Mouse (Mus musculus): ENCODE measurements at regions not wholly inside any gene's neighbourhood (a gene's known extent, or its start where the extent isn't known, plus 50 kb on each side); places are given as distances from the start of the nearest gene placed in this dataset.

DNA sequence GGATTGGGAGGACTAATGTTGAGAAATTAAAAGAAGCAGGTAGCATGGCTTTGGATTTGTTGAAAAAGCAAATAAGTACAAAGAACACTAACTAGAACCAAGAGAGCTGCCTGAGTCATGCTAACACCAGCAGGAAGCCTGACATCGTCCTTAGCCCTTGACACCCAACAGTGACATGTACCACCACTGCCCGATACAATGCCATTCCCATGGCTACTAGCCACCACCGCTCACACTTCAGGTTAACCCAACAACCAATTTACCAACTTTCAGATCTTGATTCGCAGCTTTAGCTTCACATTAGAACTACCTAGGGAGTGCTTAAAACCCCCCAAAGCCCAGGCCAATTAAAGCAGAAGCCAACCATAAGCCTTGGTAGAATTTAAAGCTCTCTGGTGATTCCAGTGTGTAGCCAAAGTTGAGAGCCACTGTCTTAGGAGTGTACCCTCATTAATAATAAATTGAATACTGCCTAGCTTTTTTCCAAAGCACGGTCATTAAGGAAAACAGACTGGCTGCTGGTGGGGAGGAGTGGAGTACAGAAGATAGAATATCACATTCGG lies 96.2 kb upstream of the Fyn start:
- no peak for TF ChIP-seq CTCF (IDR thresholded peaks at IDR 0.05; ENCODE audit: low read depth, low read length)

DNA sequence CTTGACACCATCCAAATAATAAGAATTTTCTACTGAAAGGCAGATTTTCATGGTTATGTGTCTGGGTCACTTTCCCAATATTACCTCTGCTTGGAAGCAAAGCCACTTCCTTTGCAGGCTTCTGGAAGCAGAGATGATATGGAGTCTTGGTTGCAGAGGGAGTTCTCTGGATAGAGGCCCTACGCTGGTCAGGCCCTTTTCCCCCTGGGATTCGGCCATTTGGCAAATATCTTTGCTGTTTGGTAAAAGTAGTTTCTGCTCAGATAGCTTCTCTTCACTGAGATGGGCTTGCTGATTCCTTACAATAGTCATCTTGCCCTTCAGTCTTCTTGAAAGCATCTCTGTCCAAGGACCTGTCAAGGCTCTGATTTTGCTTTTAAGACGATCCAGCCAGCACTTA lies 98.2 kb upstream of the Fyn start:
- H3K4me1 ChIP-seq (ENCODE audit: control insufficient read depth, insufficient read depth, low read length) = no peaks in the 10 kb centered on the region
- H3K36me3 ChIP-seq (ENCODE audit: control insufficient read depth, insufficient read depth, low read length, poor library complexity, severe bottlenecking) = no peaks in the 10 kb centered on the region
- H3K27ac ChIP-seq (ENCODE audit: insufficient read depth, low read length) = no peak overlapping the region
- no peak overlapping the region for H3K9ac ChIP-seq (ENCODE audit: low read depth, poor library complexity, severe bottlenecking)
- no peak for TF ChIP-seq EP300 (IDR thresholded peaks at IDR 0.05; ENCODE audit: insufficient read depth, low read depth, low read length)
- TF ChIP-seq POLR2A (IDR thresholded peaks at IDR 0.05; ENCODE audit: insufficient read depth, low read length) = no peak
- H3K9me3 ChIP-seq (replicated peaks; ENCODE audit: control insufficient read depth, insufficient read depth, low read length, poor library complexity, severe bottlenecking) = no peaks in the 10 kb centered on the region
- no peak overlapping the region for H3K4me3 ChIP-seq (ENCODE audit: low read depth, low read length)
- H3K27me3 ChIP-seq (ENCODE audit: control insufficient read depth, insufficient read depth, low read length, poor library complexity, severe bottlenecking) = no peaks in the 10 kb centered on the region

More for the DNA sequence above, 96.2 kb upstream of the Fyn start:
- Histone ChIP-seq H3K4me3 (ENCODE audit: low read depth, low read length) (no peak overlapping the region), H3K36me3 (ENCODE audit: control insufficient read depth, insufficient read depth, low read length, poor library complexity, severe bottlenecking) (no peaks in the 10 kb centered on the region), H3K9me3 (replicated peaks; ENCODE audit: control insufficient read depth, insufficient read depth, low read length, poor library complexity, severe bottlenecking) (no peaks in the 10 kb centered on the region), H3K27me3 (ENCODE audit: control insufficient read depth, insufficient read depth, low read length, poor library complexity, severe bottlenecking) (no peaks in the 10 kb centered on the region), H3K4me1 (ENCODE audit: control insufficient read depth, insufficient read depth, low read length) (no peaks in the 10 kb centered on the region), H3K27ac (ENCODE audit: insufficient read depth, low read length) (no peak overlapping the region), H3K9ac (ENCODE audit: low read depth, poor library complexity, severe bottlenecking) (no peak overlapping the region)

DNA sequence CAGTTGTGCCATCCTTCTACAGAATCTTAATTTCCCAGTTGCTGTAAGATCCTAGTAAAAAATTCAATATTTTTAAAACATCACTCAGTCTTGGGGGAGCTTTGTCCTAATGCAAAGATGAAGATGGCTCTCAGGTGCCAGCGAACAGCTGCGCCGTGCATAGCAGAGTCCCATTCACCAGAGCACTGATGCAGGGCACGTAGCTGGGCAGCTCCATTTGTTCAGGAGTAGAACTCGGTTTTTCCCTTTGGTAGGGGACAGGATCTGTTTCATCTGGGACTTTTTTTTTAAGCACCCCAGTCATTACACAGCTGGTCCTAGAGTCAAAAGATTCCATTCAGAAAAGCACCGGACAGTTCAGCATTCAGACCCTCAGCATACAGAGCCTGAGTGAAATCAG lies 101.4 kb upstream of the Fyn start:
- TF ChIP-seq POLR2A (IDR thresholded peaks at IDR 0.05; ENCODE audit: insufficient read depth, low read length) = no peak
- no peak for TF ChIP-seq EP300 (IDR thresholded peaks at IDR 0.05; ENCODE audit: insufficient read depth, low read depth, low read length)
- no peak for TF ChIP-seq CTCF (IDR thresholded peaks at IDR 0.05; ENCODE audit: low read depth, low read length)
- Histone ChIP-seq H3K4me1 (ENCODE audit: control insufficient read depth, insufficient read depth, low read length) (no peaks in the 10 kb centered on the region), H3K27me3 (ENCODE audit: control insufficient read depth, insufficient read depth, low read length, poor library complexity, severe bottlenecking) (no peaks in the 10 kb centered on the region), H3K4me3 (ENCODE audit: low read depth, low read length) (no peak overlapping the region), H3K27ac (ENCODE audit: insufficient read depth, low read length) (no peak overlapping the region), H3K36me3 (ENCODE audit: control insufficient read depth, insufficient read depth, low read length, poor library complexity, severe bottlenecking) (no peaks in the 10 kb centered on the region), H3K9ac (ENCODE audit: low read depth, poor library complexity, severe bottlenecking) (no peak overlapping the region), H3K9me3 (replicated peaks; ENCODE audit: control insufficient read depth, insufficient read depth, low read length, poor library complexity, severe bottlenecking) (0 out of 2 replicates have a peak, but pooled peaks cover 2% of the 10 kb centered on the region)

DNA sequence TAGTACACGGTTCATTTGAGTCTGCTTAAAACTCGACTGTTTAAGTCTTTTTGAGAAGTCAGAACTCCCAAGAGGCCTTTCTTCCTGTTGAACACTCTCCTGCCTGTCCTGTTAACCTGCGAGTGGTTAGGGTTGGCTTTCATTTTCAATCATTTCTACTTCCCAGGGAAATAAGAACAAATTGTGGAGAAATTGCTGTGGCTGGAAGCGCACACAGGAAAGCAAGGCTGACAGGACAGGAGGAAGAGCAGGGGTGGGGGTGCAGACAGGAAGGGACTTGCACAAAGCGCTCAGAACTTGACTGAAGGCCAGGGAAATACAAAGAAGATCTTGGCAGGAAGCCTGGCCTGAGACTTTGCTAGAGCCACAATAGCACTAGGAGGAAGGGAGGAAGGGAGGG lies 102.2 kb upstream of the Fyn start:
- Histone ChIP-seq H3K9ac (ENCODE audit: low read depth, poor library complexity, severe bottlenecking) (no peak overlapping the region), H3K9me3 (replicated peaks; ENCODE audit: control insufficient read depth, insufficient read depth, low read length, poor library complexity, severe bottlenecking) (0 out of 2 replicates have a peak, but pooled peaks cover 2% of the 10 kb centered on the region), H3K27ac (ENCODE audit: insufficient read depth, low read length) (no peak overlapping the region), H3K36me3 (ENCODE audit: control insufficient read depth, insufficient read depth, low read length, poor library complexity, severe bottlenecking) (no peaks in the 10 kb centered on the region), H3K27me3 (ENCODE audit: control insufficient read depth, insufficient read depth, low read length, poor library complexity, severe bottlenecking) (no peaks in the 10 kb centered on the region), H3K4me1 (ENCODE audit: control insufficient read depth, insufficient read depth, low read length) (no peaks in the 10 kb centered on the region), H3K4me3 (ENCODE audit: low read depth, low read length) (no peak overlapping the region)
- TF ChIP-seq POLR2A (IDR thresholded peaks at IDR 0.05; ENCODE audit: insufficient read depth, low read length) (no peak), CTCF (IDR thresholded peaks at IDR 0.05; ENCODE audit: low read depth, low read length) (no peak), EP300 (IDR thresholded peaks at IDR 0.05; ENCODE audit: insufficient read depth, low read depth, low read length) (no peak)

DNA sequence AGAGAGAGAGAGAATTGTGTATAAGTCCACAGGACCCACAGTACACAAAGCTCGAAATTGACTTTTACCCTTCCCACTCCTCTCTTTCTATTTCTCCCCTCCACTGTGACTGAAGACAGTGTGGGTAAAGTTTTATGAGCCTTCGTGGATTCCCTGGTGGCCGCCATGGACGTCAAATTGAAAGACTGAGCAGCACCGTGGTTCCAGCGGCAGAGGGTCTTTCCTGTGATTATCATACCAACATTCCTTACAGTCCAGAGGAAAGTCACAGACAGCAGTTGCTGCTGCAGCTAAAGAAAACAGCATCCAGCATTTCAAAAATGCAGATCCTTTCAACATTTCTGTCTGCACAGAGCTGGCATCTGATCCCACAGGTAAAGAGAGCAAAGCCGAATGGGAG lies 98.9 kb upstream of the Ccn6 start:
- no peaks in the 10 kb centered on the region for H3K27me3 ChIP-seq (ENCODE audit: control insufficient read depth, insufficient read depth, low read length, poor library complexity, severe bottlenecking)
- TF ChIP-seq EP300 (IDR thresholded peaks at IDR 0.05; ENCODE audit: insufficient read depth, low read depth, low read length) (no peak), CTCF (IDR thresholded peaks at IDR 0.05; ENCODE audit: low read depth, low read length) (no peak), POLR2A (IDR thresholded peaks at IDR 0.05; ENCODE audit: insufficient read depth, low read length) (no peak)
- H3K9me3 ChIP-seq (replicated peaks; ENCODE audit: control insufficient read depth, insufficient read depth, low read length, poor library complexity, severe bottlenecking) = 0 out of 2 replicates have a peak, but pooled peaks cover 2% of the 10 kb centered on the region
- no peaks in the 10 kb centered on the region for H3K36me3 ChIP-seq (ENCODE audit: control insufficient read depth, insufficient read depth, low read length, poor library complexity, severe bottlenecking)
- no peak overlapping the region for H3K9ac ChIP-seq (ENCODE audit: low read depth, poor library complexity, severe bottlenecking)
- no peak overlapping the region for H3K27ac ChIP-seq (ENCODE audit: insufficient read depth, low read length)
- H3K4me3 ChIP-seq (ENCODE audit: low read depth, low read length) = no peak overlapping the region
- H3K4me1 ChIP-seq (ENCODE audit: control insufficient read depth, insufficient read depth, low read length) = no peaks in the 10 kb centered on the region

DNA sequence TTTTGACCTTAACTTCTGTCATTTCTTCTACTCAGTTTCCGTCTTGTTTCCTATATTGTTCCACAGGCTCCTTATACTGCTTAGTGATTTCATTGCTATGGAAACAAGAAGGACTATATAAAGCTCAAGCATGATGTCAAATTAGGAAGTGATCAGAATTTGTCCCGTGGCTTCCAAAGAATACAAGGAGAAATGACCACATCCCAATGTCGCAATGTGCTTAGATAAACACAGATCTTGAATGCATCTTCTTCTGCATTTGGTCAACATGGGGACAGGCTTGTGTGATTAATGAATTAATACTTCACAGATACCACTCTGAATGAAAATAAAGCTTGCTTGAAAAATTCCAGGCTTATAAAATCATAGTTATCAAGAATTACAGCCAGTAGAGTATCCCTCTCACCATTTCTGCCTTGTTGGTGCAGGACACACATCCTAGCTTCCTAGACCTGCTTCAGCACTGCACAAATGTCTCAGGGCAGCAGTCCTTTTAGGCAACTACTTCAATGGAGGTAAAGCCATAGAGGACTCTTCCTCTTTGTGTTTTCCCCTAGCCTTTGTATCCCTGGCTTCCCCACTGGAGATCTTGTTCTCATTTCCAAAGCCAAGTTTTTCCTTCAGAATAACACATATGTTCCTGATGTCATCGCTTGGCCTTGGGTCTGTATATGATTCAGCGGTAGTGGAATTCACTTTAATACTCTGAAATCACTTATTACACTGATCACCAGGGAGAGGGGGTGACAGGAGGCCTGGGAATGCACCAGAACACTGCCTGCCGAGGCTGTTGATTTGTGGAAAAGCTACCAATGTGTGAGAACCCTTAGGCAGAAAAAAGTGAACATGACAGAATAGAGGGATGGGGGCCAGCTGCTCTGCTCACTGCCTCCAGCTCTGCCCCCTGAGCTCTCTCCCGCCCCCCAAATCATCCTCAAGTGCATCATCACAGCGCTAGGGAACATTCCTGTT lies 97.9 kb upstream of the Ccn6 start:
- Histone ChIP-seq H3K27ac (ENCODE audit: insufficient read depth, low read length) (no peak overlapping the region), H3K9ac (ENCODE audit: low read depth, poor library complexity, severe bottlenecking) (no peak overlapping the region), H3K9me3 (replicated peaks; ENCODE audit: control insufficient read depth, insufficient read depth, low read length, poor library complexity, severe bottlenecking) (0 out of 2 replicates have a peak, but pooled peaks cover 2% of the 10 kb centered on the region), H3K4me3 (ENCODE audit: low read depth, low read length) (no peak overlapping the region), H3K36me3 (ENCODE audit: control insufficient read depth, insufficient read depth, low read length, poor library complexity, severe bottlenecking) (no peaks in the 10 kb centered on the region), H3K4me1 (ENCODE audit: control insufficient read depth, insufficient read depth, low read length) (no peaks in the 10 kb centered on the region), H3K27me3 (ENCODE audit: control insufficient read depth, insufficient read depth, low read length, poor library complexity, severe bottlenecking) (no peaks in the 10 kb centered on the region)
- TF ChIP-seq CTCF (IDR thresholded peaks at IDR 0.05; ENCODE audit: low read depth, low read length) = no peak
- TF ChIP-seq EP300 (IDR thresholded peaks at IDR 0.05; ENCODE audit: insufficient read depth, low read depth, low read length) = no peak
- no peak for TF ChIP-seq POLR2A (IDR thresholded peaks at IDR 0.05; ENCODE audit: insufficient read depth, low read length)

Measured in ES-Bruce4 (cell line).